Mouse (Mus musculus): ENCODE data around the gene Ppwd1. TPM values are rescaled to one million over a fixed set of nuclear protein-coding genes. Genes with fewer than 3 reads are reported as not detected.

Gene Ppwd1
- total RNA-seq (2023) = 10 to 100 TPM; 34.5 to 34.8 TPM

DNA sequence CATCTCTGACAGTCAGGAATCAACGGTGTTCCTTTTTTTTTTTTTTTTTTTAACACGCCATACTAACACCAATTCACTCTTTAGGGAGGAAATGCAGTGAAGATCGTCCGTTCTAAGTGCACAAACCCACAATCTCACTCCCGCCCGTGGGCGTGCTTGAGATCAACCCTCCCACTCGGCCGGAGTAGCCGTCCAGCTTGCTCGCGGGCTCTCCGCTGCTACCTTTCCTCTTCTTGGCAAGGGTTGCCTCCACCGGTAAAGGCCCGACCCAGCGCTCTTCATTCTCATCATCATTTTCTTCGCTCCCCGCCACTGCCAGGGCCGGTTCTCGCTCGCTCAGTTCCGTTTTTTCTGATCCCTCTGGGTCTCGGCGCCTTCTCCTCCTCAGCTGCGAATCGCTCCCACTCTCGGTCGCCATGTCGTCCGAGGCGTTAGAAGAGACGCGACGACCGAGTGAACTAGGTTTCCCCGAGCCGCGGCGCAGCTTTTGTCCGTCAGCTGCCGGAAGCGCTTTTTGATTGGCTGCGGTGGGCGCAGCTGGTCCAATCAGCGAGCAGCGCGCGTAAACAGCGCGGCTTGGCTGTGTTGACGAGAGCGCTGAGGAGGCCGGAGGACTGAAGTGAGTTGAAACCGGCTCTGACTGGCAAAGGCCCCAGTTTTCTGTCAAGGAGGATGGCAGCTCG is at the start of gene Ppwd1, which contains the start of gene Cenpk:
Gene Ppwd1, minus strand, starts transcription at position 460 of the 683 bp plus-strand sequence.
Gene Cenpk, plus strand, starts transcription at position 228 of the 683 bp plus-strand sequence.

DNA sequence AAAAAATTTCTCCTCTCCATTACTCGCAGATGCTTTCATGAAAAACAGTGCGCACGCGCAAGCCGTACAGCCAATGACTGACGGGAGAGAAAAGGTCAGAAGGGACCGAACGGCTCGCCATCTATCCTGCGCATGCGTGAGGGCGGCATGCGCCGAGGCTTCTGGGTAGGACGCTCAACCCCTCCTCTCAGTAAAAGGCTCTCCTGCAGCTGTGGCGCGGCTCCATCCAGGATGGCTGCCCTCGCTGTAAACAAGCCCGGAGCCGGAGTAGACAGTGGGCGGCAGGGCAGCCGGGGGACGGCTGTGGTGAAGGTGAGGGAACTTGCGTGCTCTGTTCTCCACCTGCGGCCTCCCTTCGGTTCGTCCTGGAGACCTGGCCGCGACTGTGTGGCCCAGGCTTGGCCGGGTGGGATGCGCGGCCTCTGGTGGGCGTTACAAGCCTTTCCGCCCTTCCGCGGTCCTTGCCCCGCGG is 50.0 kb downstream of the Ppwd1 start, which contains the start of gene Trim23:
Gene Trim23, plus strand, starts transcription at position 148 of the 472 bp plus-strand sequence.

GRCm38 (mm10) chr13:104177796-104178649 is 50.6 kb downstream of the Ppwd1 start, which contains the start of gene Trappc13:
Gene Trappc13 (minus strand): TSS chr13:104178469.

Other genes starting within 250 kb of the Ppwd1 start
- gene Nln, start 119.2 kb downstream of the Ppwd1 start, total RNA-seq (2023) = 10 to 100 TPM; 11.9 to 16.5 TPM
- gene Sgtb, start 119.1 kb downstream of the Ppwd1 start, total RNA-seq (2023) = not detected
- gene Trappc13, start 50.4 kb downstream of the Ppwd1 start, total RNA-seq (2023) = 10 to 100 TPM; 32.1 to 36.5 TPM
- gene Trim23, start 50.0 kb downstream of the Ppwd1 start, total RNA-seq (2023) = 10 to 100 TPM; 15.3 to 16.6 TPM
- gene Cenpk, start 232 bp downstream of the Ppwd1 start, total RNA-seq (2023) = 1 to 10 TPM; 4.9 to 7.3 TPM
- gene Adamts6, start 59.0 kb upstream of the Ppwd1 start, total RNA-seq (2023) = 10 to 100 TPM; 23.9 to 30.9 TPM